Mouse (Mus musculus): ENCODE results near the gene Ngfr.

Gene Ngfr

DNA sequence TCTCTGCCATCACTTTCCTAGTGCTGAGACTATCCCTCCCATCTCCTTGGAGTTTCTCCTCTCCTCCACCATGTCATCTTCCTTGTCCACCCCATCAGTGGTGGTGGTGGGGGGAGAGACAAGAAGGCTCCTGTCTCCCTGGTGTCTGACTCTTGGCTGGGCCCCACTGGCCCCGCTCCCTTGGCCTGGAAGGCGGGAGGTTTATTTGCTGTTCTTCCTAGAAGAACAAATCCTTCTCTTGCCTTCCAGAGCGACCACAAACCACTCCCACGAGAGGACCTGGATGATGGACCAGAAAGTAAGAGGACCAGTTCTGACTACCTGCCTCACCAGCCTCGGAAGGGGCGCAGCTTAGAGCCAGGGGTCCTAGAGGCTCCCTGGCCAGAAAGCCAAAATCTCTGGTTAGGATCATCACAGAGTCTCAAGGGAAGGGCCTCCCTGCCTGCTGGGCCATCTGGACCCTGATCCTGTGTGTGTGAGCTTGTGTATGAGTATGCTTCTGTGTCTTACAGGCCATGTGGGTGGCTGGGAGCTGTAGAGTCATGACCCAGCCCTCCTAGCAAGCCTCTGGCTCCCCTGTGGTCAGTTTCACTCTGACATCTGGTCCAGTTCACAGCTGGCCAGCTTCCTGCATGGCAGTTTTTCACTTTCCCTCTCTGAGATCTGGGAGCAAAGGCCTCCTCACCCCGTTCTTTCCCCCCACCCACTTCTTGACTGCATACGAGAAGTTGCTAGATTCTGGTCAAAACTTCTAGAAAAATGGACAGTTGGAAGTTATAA lies 19.4 kb downstream of the Ngfr start:
- 85% methylated on average over 8 of the region's 8 CpGs for WGBS

DNA sequence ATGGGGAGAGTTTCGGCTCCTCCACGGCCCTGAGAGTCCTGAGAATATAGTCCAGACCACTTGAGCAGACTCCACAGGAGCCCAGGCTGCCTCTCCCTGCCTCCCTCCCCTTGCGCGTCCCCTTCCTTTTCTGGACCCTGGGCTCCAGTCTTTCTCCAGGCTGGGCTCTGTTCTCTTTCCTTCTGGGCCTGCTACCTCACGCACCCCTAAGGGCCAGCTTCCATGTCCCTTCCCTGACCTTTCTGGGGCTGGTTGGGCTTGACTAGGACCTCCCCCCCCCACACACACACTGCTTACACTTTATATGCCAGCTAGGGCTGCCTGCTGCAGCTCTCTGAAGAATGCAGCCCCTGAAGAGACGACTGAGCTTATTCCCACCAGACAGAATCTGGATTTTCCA lies 20.2 kb downstream of the Ngfr start:
- 86% methylated on average over 6 of the region's 6 CpGs for WGBS

- 96% methylated on average over 10 of the region's 10 CpGs for WGBS
These were observed 22.2 kb downstream of the Ngfr start for GRCm38 (mm10) chr11:95565327-95565726.

DNA sequence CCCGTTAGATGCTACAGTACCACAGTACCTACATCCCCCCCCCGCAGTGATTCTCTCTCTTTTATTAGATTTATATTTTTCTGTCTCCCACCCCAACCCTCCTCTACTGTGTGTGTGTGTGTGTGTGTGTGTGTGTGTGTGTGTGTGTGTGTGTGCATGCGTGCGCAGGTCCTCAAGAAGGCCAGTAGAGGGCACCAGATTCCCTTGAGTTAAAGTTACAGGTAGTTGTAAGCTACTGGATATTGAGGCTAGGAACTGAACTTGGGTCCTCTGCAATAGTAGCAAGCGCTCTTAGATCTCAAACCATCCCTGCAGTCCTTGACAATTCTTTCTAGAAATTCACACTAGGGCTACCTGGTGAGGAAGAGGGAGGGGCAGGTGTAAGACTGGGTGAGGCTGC lies 23.7 kb downstream of the Ngfr start:
- 90% methylated on average over 5 of the region's 5 CpGs for WGBS

DNA sequence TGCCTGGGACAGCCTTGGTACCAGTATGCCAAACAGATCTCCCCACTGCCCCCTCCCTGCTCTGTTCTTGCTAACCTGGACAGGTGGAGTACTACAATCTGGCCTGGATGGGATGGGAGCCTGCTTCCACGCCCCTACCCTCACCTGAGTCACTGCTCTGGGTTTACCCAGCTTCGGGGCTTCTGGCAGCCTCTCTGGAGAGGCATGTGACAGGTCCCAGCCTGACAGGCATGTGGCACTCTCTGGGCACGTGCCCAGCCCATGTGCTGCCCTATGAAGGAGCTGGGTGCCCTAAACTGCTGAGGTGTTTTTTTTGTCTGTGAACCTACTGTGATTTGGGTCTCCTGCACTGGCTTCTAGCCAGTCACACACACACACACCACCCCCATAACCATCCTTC lies 26.8 kb downstream of the Ngfr start:
- WGBS, result 47% methylated on average over 3 of the region's 3 CpGs

DNA sequence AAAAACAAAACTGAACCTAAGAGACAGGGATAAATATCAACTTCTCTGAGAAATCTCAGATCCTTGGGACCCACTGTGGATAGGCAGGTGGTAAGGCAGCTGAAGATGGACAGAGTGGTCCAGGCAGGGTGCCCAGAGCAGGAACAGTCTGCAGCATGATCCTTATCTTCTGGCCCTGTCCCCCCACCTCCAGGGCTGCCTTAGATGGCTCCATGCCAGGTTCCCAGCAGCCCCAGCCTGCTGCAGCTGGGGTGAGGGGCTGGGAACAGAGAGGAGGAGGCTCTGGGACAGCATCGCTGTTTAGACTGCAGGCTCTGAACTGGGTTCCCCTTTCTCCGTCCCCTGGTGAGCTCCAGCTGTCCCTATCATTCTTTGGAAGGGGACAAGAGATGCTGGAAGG lies 27.8 kb downstream of the Ngfr start:
- WGBS, result 79% methylated on average over 2 of the region's 2 CpGs

- WGBS, result 24% methylated on average over 6 of the region's 6 CpGs
These were observed 29.8 kb downstream of the Ngfr start for GRCm38 (mm10) chr11:95557719-95558118.

GRCm38 (mm10) chr11:95557032-95557431 lies 30.5 kb downstream of the Ngfr start:
- 89% methylated on average over 6 of the region's 6 CpGs for WGBS

DNA sequence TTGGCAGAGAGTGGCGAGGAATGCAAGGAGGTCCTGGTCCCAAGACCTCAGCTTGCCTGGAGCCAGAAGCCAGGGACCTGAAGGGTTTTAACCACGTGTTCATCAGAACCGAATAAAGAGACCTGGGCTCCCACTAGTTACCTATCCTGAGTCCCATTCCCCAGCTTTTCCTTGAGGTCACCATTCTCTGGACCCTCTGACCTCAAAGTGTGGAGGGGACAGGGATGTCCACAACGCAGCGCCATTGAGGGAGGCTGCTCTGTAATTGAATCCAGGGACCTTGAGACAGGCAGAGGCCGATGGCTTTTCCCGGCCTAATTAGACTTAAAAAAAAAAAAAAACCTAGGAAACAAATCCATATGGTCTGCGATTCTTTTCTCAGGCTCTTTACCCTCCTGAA lies 32.3 kb downstream of the Ngfr start:
- 59% methylated on average over 8 of the region's 8 CpGs for WGBS

- 66% methylated on average over 12 of the region's 12 CpGs for whole genome bisulfite sequencing
These were observed 37.1 kb downstream of the Ngfr start for GRCm38 (mm10) chr11:95550301-95551021.

- 81% methylated on average over 10 of the region's 10 CpGs for WGBS
These were observed 41.3 kb downstream of the Ngfr start for GRCm38 (mm10) chr11:95546021-95546782.

- WGBS, result 83% methylated on average over 8 of the region's 8 CpGs
These were observed 42.8 kb downstream of the Ngfr start for GRCm38 (mm10) chr11:95544546-95545327.

GRCm38 (mm10) chr11:95540637-95541385 lies 46.7 kb downstream of the Ngfr start:
- 51% methylated on average over 18 of the region's 18 CpGs for WGBS

GRCm38 (mm10) chr11:95538378-95539104 lies 49.0 kb downstream of the Ngfr start:
- WGBS, result 57% methylated on average over 15 of the region's 15 CpGs

DNA sequence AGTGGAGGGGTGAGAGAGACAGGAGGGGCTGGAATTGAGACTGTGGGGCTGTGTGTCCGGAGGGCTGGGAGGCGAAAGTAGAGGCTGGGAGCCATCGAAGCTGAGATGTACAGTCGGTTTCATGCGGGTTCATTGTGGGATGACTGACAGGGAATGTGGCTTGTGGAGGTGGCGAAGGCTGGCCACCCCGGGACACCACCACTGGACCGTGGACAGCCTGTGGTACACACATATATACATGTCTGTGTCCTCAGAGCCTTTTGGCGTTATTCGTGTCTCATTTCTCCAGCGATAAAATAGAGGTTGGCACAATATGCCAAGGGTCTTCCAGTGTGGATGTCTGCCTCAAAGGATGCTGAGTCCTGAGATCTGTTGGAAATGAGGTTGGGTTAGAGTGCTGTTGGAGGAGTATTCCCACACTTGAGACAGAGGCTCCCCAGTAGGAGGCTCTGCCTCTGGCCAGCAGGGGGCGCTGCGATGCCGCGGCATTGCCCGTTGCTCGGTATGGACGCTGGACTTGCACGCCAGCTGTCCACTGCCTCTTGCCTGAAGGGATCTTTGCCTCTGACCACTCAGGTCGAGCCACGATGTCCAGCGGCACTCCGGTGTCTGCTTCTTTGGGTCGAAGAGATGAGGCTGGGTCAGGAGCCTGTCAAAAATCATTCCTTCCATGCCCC lies 53.9 kb downstream of the Ngfr start:
- 23% methylated on average over 24 of the region's 24 CpGs for WGBS

GRCm38 (mm10) chr11:95532353-95533072 lies 55.0 kb downstream of the Ngfr start:
- 76% methylated on average over 13 of the region's 13 CpGs for WGBS

- WGBS, result 83% methylated on average over 3 of the region's 3 CpGs
These were observed 59.3 kb downstream of the Ngfr start for GRCm38 (mm10) chr11:95528231-95528630.

DNA sequence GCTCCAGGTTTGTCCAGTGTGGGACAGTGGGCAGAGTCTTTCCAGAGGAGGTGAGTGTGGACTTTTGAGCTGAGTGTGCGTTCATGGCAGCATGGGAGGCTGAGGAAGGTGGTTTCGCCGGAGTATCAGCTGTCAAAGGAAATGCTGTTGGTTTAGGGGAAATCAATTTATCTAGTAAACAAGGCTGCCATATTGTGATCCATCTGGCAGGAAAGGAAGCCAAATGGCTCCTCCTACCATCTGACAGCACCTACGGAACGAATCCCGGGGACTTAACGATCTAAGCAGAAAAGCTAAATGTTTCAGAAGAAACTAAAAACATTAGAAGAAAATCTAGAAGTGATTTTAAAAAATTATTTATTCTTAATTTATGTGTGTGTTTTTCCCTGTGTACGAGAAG lies 60.2 kb downstream of the Ngfr start:
- 56% methylated on average over 8 of the region's 8 CpGs for WGBS

DNA sequence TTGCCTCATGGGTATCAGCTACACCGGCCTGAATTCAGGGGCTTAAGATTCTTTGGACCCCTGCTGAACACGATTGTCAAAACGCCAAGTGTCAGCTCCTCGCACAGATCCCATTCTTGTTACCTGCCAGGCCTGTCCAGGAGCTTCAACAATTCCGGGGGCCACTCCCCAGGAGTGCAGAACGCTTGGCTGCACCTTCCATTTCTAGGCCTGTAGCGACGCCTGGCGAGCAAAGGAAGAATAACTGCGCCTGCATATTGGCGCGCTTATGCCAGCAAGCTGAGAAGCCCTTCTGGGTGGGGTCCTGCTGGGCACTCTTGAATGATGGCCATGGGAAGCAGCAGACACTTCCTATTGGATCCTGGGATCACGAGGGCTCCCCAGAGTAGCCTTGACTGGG lies 66.0 kb downstream of the Ngfr start:
- 1% methylated on average over 13 of the region's 13 CpGs for WGBS
